Mouse (Mus musculus) E14TG2a.4 (cell line): ENCODE data around the gene Ing2.
A peak's percentile ranks its signal among the peaks of the same experiment; 100 is the strongest.

ENCODE experiments used
- CTCF ChIP-seq: conservative IDR thresholded peaks from 2 replicates; pipeline ENCODE4 v1.5.1; 2014; ENCODE audit warnings: low read length
- POU5F1 ChIP-seq: IDR thresholded peaks from 2 replicates; pipeline ENCODE4 v1.6.1; 2014; ENCODE audit warnings: low read length, borderline replicate concordance

DNA sequence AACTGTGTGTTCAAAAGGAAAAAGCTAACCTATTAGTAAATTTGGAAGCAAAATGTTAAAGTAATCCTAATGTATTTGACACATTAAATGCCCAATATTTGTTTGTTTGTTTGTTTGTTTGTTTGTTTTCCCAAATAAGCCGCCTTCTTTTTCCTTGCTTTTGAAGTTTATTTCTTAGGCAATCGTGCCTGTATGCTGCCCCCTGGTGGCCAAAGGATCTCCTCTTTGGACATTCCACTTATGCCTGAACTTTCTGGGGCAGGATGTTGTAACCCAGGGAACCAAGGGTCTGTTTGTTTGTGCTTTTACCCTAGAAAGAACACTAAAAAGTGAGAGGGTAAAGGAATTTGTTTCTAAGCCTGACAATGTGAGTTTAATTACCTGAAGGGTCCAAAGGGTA lies 17.8 kb upstream of the Ing2 start:
- TF ChIP-seq CTCF (peak; percentile 88), POU5F1 (no peak)
